Mouse (Mus musculus) layer of hippocampus, postnatal 14 days (tissue): Measurements from ENCODE around the gene Rnf19b. TPM values are rescaled to one million over a fixed set of nuclear protein-coding genes. Genes with fewer than 3 reads are reported as not detected.

Experiments used
- DNase-seq, 2 experiments: peaks; one replicate each; pipeline ENCODE4 v3.0.0; 2021 to 2022; ENCODE audit warnings: low spot score in 2 of 2, mixed read lengths in 1 of 2
- total RNA-seq, 2 experiments: library from RNA; stranded (reverse); gene quantifications; 2 replicates each; pipeline ENCODE4 v1.2.3; 2021

The Rnf19b gene
- total RNA-seq, 2 experiments from 2014 or later = 51.9 to 54.0 TPM

- DNase-seq = no peak
Observed at GRCm38 (mm10) chr4:129034224-129034623, 23.8 kb upstream of the Rnf19b start.

DNA sequence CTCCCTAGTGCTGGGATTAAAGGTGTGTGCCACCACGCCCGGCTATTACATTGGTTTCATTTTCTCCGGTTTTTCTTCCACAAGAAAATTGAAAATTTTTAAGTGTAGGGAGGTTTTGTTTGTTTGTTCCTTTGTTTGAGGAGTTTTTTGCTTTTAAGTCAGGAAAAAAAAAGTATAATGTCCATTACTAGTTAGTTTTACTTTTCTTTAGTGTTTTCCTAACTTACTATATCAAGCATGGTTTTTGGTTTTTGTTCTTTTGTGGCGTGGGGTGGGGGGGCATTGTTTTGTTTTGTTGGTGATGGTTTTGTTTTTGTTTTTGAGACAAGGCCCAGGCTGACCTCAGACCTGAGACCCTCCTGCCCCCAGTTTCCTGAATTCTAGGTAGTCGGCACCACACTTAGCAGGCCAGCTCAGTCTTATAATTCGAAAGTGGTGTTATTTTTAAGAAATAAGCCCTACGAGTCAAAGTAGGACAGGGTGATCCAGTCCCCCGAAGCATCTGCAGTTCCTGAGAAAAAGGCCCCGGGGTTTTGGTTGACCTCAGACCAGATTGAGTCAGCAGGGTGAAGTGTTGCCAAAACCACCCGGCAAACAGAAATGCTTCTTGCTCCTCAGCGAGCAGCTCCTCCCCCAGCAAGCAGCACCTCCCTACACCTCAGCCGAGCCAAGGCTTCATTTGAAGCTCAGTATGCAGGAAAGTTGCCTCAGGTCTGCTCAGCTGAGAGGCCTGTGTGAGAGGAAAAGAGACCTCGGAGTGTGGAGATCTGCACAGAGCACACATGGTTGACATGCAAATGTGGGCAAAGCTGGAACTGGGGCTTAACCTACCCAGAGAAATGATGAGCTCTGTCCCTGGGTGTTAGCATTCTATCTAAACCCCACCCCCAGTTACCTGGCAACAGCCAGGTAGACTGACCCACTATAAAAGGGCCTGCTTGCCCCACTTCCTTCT lies 23.1 kb upstream of the Rnf19b start:
- no peak for DNase-seq

DNA sequence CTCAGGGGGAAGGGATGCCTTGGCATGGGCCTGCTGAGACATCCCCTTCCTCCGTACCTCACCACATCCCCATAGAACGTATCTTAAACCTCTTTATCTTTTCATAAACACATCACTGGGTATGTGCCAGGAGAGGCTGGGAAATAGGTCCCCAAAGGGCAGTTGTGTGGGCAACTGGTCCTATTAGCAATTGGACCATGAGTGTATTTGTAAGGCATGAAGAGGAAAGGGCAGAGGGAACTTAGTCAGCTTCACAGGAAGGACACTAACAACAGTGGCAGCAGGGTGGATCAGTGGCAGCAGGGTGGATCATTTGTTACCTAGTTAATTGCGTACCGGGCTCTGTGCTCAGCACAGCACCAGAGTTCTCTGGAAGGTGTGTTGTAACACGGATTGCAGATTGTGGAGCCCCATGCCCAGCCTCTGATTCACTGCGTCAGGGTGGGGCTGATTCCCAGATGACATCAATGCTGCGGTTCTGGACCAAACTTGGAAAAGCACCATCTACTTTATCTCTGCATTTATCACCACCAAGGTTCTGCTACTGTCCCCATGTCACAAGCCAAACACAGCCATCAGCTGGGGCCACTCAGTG lies 22.1 kb upstream of the Rnf19b start:
- no peak for DNase-seq

DNA sequence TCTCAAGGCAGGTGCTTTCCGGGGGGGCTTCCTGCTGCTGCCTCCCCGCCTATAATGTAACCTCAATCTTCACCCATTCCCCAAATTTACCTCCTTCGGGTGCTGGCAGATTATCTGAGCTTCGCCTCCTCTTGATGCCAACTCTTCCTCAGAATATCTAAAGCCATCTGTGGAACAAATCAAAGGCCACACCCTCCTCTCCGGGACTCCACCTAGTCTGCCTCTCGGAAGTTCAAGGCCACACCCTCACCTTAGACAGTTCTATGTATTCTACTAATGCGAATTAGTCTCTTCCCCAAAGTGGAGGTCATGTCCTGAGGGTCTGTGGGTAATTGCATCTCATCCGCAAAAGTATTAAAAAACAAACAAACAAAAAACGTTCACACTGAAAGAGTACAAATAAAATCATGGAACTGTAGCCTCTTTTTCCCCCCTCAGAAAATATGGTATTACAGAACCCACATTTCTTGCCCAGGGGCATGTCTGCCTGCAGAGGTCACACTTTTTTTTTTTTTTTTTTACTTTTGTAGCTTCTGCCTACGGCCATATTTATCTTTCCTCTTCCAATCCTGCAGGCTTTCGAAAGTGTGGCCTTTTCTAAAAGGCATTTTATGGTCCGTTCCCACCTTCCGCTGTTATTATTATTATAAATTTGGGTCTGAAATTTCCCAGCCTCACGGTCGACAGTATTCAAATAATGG lies 10.2 kb upstream of the Rnf19b start:
- DNase-seq = no peak

GRCm38 (mm10) chr4:129048501-129049305 lies 9.4 kb upstream of the Rnf19b start:
- peak; percentile 86 to 89 for DNase-seq

DNA sequence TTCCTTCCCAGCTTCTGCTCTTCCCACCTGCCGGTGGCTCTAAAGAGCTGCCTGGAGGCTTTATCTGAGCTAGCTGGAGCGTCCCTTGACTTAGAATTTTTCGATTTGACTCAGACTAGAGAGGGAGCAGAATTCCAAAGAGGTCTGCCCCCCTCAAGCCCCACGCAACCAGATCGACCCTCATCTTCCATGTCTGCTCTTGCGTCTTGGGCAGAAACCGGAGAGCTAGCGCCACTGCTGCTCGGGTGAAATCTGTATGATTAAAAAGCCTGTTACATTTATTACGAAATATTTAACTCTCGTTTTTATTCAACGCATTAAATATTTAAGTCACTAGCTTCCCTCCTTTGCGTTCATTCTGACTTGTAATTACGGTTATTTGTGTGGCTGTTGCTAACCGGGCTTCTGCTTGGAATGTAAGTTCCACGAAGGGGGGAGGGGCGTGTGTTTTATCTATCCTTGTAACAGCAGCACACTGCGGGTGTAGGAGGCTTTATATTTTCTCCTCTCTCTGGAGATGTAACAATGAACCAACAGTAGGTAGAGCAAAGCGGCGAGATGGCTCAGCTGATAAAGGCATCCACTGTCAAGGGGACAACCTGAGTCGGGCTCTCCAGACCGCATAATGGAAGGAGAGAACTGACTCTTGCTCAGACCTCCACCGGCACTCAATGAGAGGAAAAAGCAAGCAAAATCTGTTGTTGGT lies 8.6 kb upstream of the Rnf19b start:
- DNase-seq = peak in 1 of 2 experiments; percentile 24

GRCm38 (mm10) chr4:129050365-129050764 lies 7.7 kb upstream of the Rnf19b start:
- DNase-seq = no peak

DNA sequence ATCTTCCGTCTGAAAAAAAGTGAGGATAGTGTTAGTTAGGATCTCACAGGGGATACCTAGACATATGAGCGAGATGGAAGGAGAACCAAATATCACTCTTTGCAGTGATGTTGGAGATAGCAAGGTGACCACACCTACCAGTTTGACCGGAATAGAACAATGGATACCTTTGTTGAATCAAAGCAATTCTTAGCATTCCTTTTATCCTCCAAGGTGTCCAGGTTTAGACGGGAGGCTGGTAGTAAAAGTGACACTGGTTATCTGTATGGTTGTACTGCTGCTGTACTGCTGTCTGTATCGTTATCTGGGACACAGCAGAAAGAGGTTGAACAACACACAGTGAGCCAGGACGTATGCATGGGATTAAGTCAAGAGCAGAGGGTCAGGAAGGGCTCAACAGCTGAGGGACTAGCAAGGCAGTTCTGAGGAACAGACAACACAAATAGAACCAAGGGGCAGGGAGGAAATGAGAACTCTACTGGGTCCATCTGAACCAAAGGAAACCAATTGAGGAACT lies 7.1 kb upstream of the Rnf19b start:
- DNase-seq = no peak

- no peak for DNase-seq
Observed at GRCm38 (mm10) chr4:129051461-129052183, 6.4 kb upstream of the Rnf19b start.

GRCm38 (mm10) chr4:129054757-129055156 lies 3.3 kb upstream of the Rnf19b start:
- no peak for DNase-seq

DNA sequence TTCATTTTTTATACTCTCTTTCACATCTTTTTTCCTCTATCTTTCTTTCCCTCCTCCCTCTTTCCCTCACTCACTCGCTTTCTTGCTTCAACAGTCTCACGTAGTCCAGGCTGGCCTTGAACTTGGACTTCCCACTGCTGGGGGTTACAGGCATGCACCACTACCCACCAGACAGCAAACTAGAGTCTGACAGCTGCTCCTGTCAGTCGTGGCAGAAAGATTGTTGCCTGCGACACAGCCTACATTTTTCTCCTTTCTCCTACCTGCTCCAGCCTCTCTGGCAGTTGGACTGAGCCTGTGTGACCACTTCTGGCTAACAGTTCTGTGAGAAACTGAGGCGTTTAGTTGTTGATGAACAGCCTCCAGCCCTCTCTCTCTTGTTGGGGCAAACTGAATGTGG lies 2.5 kb upstream of the Rnf19b start:
- DNase-seq = no peak

DNA sequence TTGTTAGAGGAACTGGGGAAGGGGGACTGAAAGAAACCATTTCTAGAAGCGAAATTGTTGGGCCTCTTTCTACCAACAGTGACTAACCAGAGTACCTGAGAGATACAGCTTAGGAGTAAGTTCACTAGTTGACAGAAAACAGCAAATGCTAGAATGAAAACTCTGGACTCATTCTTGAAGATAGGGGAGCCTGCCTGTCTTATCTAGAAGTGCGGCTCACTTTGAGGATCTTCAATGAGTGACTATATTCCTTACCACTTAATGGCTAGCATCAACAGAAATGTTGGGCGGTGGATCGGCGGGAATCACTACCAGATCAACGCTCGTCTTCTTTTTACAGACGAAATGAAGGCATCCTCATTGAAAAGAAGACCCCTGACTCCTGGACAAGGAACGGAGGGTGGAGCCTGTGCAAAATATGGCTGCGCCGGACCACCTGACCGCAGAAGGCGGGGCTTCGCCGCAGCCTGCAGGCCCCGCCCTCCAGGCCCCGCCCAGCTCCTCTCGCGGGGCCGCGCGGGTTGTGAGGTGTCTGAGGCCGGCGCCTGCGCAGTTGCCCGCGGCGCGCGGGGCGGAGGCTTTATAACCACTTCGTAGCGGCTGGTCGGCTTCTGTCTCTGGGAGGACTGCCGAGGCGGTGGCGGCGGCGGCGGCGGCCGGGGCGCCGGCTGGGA lies 401 bp upstream of the Rnf19b start:
- DNase-seq = peak; percentile 97

- DNase-seq = no peak
Observed at GRCm38 (mm10) chr4:129059125-129059551, 1.1 kb downstream of the Rnf19b start.

- DNase-seq = no peak
Observed at GRCm38 (mm10) chr4:129059922-129060321, 1.9 kb downstream of the Rnf19b start.

DNA sequence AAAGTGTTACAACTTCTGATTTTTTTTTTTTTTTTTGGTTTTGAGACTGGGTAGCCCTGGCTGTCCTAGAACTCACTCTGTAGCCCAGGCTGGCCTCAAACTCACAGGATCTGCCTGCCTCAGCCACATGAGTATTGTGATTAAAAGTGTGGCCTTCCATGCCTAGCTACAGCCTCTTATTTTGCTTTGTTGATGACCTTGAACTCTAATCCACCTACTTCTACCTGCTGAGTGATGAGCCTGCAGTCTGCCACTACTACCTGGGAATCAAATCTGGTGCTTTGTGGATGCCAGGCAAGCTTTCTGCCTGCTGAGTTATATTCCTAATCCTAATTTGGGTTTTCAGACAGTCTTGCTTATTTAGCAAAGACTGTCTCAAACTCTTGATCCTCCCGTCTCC lies 3.4 kb downstream of the Rnf19b start:
- no peak for DNase-seq

DNA sequence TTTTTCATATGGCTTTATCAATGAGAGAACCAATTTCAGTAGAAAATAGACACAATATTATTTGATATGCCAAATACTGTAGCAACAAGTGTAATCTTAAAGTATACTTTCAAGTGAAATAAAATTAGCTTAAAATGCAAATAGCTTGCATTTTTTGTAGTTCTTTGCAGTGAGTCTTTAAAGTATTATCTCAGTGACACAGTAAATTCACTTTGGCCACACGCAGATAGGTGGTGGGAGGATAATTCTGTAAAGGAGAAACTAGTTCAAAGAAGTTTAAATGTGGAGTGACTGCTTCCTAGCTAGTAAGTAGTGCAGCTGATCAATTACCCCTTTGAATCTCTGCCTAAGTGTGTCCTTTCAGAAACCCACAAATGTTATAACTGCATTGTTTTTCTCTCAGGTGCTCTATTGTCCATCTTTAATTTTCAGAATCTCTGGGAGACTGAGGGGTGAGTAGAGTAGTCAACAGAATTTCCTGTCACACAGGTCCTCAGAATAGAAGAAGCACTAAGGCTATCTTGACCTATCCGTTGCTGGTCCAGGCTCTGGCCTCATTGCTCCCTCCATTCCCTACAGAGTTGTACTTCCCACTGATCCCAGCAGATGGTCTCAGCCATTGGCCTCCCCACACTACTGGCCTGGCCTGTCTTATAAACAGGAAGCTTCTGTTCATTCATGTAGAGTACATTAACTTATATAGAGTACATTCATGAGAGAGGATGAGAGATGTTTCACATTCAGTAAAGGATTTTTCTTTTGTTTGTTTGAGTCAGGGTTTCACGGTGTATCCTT lies 4.4 kb downstream of the Rnf19b start:
- no peak for DNase-seq

GRCm38 (mm10) chr4:129065688-129066236 lies 7.7 kb downstream of the Rnf19b start:
- no peak for DNase-seq
